Comparison of ENCODE assay signal across 8 mouse cellular contexts in genomic region chr3:96707903-96708683, GRCm38 (mm10). TPM values are rescaled to one million over a fixed set of nuclear protein-coding genes. Genes with fewer than 3 reads are reported as not detected.
DNase-seq lines count a peak whose midpoint lies in the region; ATAC-seq and TF ChIP-seq lines count a peak whose summit lies in the region.

Gene Nudt17 (minus strand): TSS chr3:96708562.

- peaks cover 68% of the 10 kb centered on the region for H3K36me3 ChIP-seq in forebrain, embryonic 10.5 days (replicated peaks)
- H3K36me3 ChIP-seq in heart, embryonic 15.5 days, result peaks cover 53% of the 10 kb centered on the region
- H3K36me3 ChIP-seq in liver, embryonic 14.5 days (replicated peaks; ENCODE audit: control insufficient read depth, insufficient read depth, low read depth), result peaks cover 13% of the 10 kb centered on the region
- H3K36me3 ChIP-seq in stomach, embryonic 14.5 days (ENCODE audit: control insufficient read depth, insufficient read depth, low read length), result peaks cover 38% of the 10 kb centered on the region

- no peak for TF ChIP-seq EP300 in liver, embryonic 14.5 days (IDR thresholded peaks at IDR 0.05; ENCODE audit: low read depth)

- peak within 1 kb of the TSS; percentile 83 for H3K9ac ChIP-seq in heart, embryonic 15.5 days
- H3K9ac ChIP-seq in liver, embryonic 14.5 days (replicated peaks), result no peak within 1 kb of the TSS
- H3K9ac ChIP-seq in stomach, embryonic 14.5 days (replicated peaks; ENCODE audit: low read depth, low read length), result peak within 1 kb of the TSS; percentile 60

- TF ChIP-seq CTCF in liver, embryonic 14.5 days (IDR thresholded peaks at IDR 0.05; ENCODE audit: low read depth), result peak; percentile 89

- ATAC-seq in heart, embryonic 15.5 days (replicated peaks; ENCODE audit: insufficient number of reproducible peaks, insufficient read depth, low FRiP score, low read depth), result peak; percentile 84
- peak; percentile 73 for ATAC-seq in liver, embryonic 14.5 days (ENCODE audit: insufficient read depth)
- peak; percentile 82; the same call in 1 of the 2 replicates for ATAC-seq in stomach, embryonic 14.5 days (ENCODE audit: insufficient number of reproducible peaks, insufficient read depth, low FRiP score, low read depth)

- peaks cover 12% of the 10 kb centered on the region for H3K4me1 ChIP-seq in forebrain, embryonic 10.5 days
- H3K4me1 ChIP-seq in heart, embryonic 15.5 days (replicated peaks), result peaks cover 7% of the 10 kb centered on the region
- H3K4me1 ChIP-seq in liver, embryonic 14.5 days (replicated peaks; ENCODE audit: control insufficient read depth in 2 of 2, insufficient read depth in 2 of 2, low read length in 1 of 2), result no peaks in the 10 kb centered on the region
- no peaks in the 10 kb centered on the region for H3K4me1 ChIP-seq in stomach, embryonic 14.5 days (ENCODE audit: control insufficient read depth, insufficient read depth, low read length)

- peaks cover 16% of the 10 kb centered on the region for H3K27me3 ChIP-seq in forebrain, embryonic 10.5 days (ENCODE audit: poor library complexity, severe bottlenecking)
- H3K27me3 ChIP-seq in heart, embryonic 15.5 days, result no peaks in the 10 kb centered on the region
- H3K27me3 ChIP-seq in liver, embryonic 14.5 days (ENCODE audit: control insufficient read depth, insufficient read depth, low read length), result peaks cover 7% of the 10 kb centered on the region; the same call in 1 of the 2 replicates
- 0 out of 2 replicates have a peak, but pooled peaks cover 5% of the 10 kb centered on the region for H3K27me3 ChIP-seq in stomach, embryonic 14.5 days (ENCODE audit: control insufficient read depth, insufficient read depth, low read length)

- 6% methylated on average over 42 of the region's 42 CpGs for WGBS in forebrain, embryonic 10.5 days
- WGBS in heart, embryonic 15.5 days, result 5% methylated on average over 42 of the region's 42 CpGs
- 5% methylated on average over 42 of the region's 42 CpGs for WGBS in liver, embryonic 14.5 days (ENCODE audit: insufficient replicate concordance)
- 4% methylated on average over 42 of the region's 42 CpGs for WGBS in stomach, embryonic 14.5 days

- H3K9me3 ChIP-seq in forebrain, embryonic 10.5 days, result no peaks in the 10 kb centered on the region
- no peaks in the 10 kb centered on the region for H3K9me3 ChIP-seq in heart, embryonic 15.5 days (replicated peaks)
- H3K9me3 ChIP-seq in liver, embryonic 14.5 days (ENCODE audit: control insufficient read depth, low read length), result no peaks in the 10 kb centered on the region
- H3K9me3 ChIP-seq in stomach, embryonic 14.5 days (ENCODE audit: control insufficient read depth, low read depth, low read length), result no peaks in the 10 kb centered on the region

- H3K4me2 ChIP-seq in heart, embryonic 15.5 days, result peak within 1 kb of the TSS; percentile 98
- peak within 1 kb of the TSS; percentile 71 for H3K4me2 ChIP-seq in liver, embryonic 14.5 days (ENCODE audit: low read depth)
- peak within 1 kb of the TSS; percentile 95 for H3K4me2 ChIP-seq in stomach, embryonic 14.5 days (replicated peaks; ENCODE audit: low read depth, low read length)

- peak; percentile 46 to 53 for DNase-seq in CD8-positive naive resting alpha-beta T cell, adult 2 months (ENCODE audit: low read depth in 2 of 2, low spot score in 2 of 2)
- peak; percentile 40 for DNase-seq in c-Kit-negative CD71-positive TER-119-positive erythroid progenitor cells, embryonic 14.5 days (ENCODE audit: low read depth, low spot score)
- DNase-seq in forebrain, embryonic 10.5 days (ENCODE audit: extremely low spot score, low spot score), result peak; percentile 77
- DNase-seq in kidney, postnatal 14 days, result peak; percentile 90
- DNase-seq in liver, embryonic 14.5 days (ENCODE audit: low read depth in 3 of 3, low spot score in 3 of 3), result peak in 1 of 3 experiments; percentile 44
- DNase-seq in neural tube, embryonic 10.5 days (ENCODE audit: extremely low spot score, low spot score), result peak; percentile 84

- H3K4me3 ChIP-seq in forebrain, embryonic 10.5 days, result peak within 1 kb of the TSS; percentile 62
- H3K4me3 ChIP-seq in heart, embryonic 15.5 days, result peak within 1 kb of the TSS; percentile 60
- H3K4me3 ChIP-seq in liver, embryonic 14.5 days (ENCODE audit: insufficient read depth in 1 of 2, low read depth in 2 of 2, low read length in 2 of 2), result peak within 1 kb of the TSS; percentile 43 to 53
- H3K4me3 ChIP-seq in stomach, embryonic 14.5 days (ENCODE audit: low read depth, low read length), result peak within 1 kb of the TSS; percentile 47

- peak within 1 kb of the TSS; percentile 79 for H3K27ac ChIP-seq in forebrain, embryonic 10.5 days
- no peak within 1 kb of the TSS for H3K27ac ChIP-seq in heart, embryonic 15.5 days
- no peak within 1 kb of the TSS for H3K27ac ChIP-seq in liver, embryonic 14.5 days
- no peak within 1 kb of the TSS for H3K27ac ChIP-seq in stomach, embryonic 14.5 days (ENCODE audit: low read length)

RNA-seq across cellular contexts. Expression of gene Nudt17, which starts in this region (rescaled TPM):
- polyA plus RNA-seq in forebrain, embryonic 10.5 days (2016; fragmentation: Nextera tagmentation; extraction: Ambion mirVana), result 13.7 and 14.1 TPM in 2 replicates
- 6.6 and 7.0 TPM in 2 replicates for polyA plus RNA-seq in heart, embryonic 15.5 days (2015; fragmentation: Nextera tagmentation; extraction: Ambion mirVana)
- 0.62 and 0.65 TPM in 2 replicates for polyA plus RNA-seq in liver, embryonic 14.5 days (2012; rRNA removed)
- 1.4 and 1.5 TPM in 2 replicates for polyA plus RNA-seq in liver, embryonic 14.5 days (2014; fragmentation: Nextera tagmentation; extraction: Ambion mirVana)
- 8.7 and 9.3 TPM in 2 replicates for polyA plus RNA-seq in stomach, embryonic 14.5 days (2014; fragmentation: Nextera tagmentation; extraction: Ambion mirVana)
